Mouse (Mus musculus): Measurements from ENCODE around the gene Fgfr2. TPM values are rescaled to one million over a fixed set of nuclear protein-coding genes. Genes with fewer than 3 reads are reported as not detected.

The Fgfr2 gene
- polyA plus RNA-seq, 1 experiment from 2014 or later, result 92.5 TPM

DNA sequence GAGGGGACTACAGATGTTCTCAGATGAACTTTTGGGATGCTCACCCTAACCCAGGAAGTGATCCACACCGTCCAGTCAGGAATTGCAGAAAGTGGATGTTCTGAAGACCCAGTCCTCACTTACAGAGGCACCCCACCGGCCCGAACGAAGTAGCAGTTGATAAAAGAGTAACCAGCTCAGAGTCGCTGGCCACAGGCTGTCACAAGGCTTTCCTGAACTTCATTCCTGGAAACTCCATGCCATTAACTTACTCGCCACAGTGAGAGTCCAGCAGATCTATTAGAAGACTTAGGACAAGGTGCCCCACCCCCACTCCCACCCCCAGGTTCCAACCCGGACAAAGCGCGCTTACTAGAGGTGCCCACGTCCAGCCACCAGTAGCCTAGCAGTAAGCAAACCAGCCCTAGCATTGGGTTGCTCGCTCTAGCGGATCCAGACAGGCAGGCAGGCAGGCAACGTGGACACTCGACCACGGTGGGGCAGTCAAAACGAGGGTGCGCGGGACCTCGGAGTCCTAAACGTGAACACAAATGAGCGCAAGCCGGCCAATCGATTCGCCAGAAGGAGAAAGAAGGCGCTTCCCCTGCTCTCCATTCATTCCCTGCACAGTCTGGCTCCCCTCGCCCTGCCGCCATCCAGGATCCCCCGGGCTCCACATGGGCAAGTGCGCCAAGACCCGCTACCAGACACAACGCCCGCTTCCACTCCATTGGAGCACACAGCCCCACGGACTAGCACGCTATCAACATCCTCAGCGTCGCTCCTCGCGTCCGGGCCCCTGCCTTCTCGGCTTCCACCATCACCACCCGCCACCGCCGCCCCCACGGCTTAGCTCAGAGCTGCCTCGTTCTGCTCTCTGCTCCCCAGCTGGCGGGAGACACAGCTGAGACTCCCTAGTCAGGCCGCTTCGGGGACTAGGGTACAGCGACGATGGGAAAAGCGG, 807.7 kb downstream of the Fgfr2 start:
- H3K4me3 ChIP-seq, result peak overlapping the region; percentile 90
- peak overlapping the region; percentile 97 for H3K27ac ChIP-seq
- H3K9me3 ChIP-seq, result no peaks in the 10 kb centered on the region
- peaks cover 29% of the 10 kb centered on the region for H3K27me3 ChIP-seq (ENCODE audit: insufficient read depth, poor library complexity, severe bottlenecking)
- H3K4me1 ChIP-seq (replicated peaks), result peaks cover 70% of the 10 kb centered on the region
- under 1% methylated on average over 51 of the region's 51 CpGs for WGBS
- DNase-seq (ENCODE audit: low spot score), result peak; percentile 90
- H3K36me3 ChIP-seq, result no peaks in the 10 kb centered on the region

DNA sequence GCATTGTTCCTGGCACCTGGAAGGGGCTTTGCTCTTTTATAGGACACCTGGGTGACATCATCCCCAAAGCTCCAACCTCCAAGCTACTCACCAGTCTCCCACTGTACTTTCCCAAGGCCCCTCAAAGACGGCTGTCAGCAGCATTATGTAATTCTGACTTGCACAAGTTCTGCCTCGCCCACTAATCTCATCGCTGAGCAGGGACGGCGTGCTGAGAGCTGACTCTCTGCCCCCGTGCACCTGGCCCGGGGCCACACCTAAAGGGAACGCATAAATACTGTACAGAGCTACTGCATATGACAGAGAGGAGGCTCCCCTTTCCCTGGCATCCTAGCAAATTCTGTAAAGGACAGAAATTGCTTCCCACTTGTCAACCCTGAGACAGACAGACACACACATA, 810.8 kb downstream of the Fgfr2 start:
- peaks cover 12% of the 10 kb centered on the region for H3K27me3 ChIP-seq (ENCODE audit: insufficient read depth, poor library complexity, severe bottlenecking)
- no peak for DNase-seq (ENCODE audit: low spot score)
- H3K4me3 ChIP-seq, result no peak overlapping the region
- no peaks in the 10 kb centered on the region for H3K9me3 ChIP-seq
- peaks cover 66% of the 10 kb centered on the region for H3K4me1 ChIP-seq (replicated peaks)
- WGBS, result 90% methylated on average over 8 of the region's 8 CpGs
- no peak overlapping the region for H3K27ac ChIP-seq
- no peaks in the 10 kb centered on the region for H3K36me3 ChIP-seq

DNA sequence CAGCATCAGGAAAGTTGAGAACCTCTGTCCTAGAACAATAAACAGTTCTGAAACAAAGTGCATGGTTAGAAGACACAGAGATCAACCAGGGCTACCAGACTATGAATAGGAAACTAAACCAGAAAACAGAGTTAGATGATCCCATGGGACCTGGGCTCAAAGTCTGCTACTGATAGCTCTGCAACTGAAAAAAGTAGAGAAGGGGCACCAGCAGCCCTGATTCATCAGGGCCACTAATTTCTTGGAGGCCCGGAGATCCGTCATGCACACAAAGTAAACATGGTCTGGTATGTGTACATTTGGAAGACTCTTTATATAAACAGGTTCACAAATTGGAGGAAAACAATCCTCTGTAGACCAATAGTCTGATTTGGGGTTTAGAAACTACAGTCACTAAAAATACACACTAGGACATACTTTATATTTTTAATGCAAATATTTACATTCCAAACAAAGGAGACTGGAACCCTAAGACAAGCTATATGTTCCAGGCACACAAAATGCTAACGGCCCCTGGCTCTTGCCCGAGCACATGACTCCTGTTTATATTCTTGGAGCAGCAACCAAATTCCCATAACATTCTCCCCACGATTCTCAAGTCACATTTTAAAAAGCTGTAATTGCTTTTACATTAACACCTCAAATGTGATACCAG, 814.5 kb downstream of the Fgfr2 start:
- no peaks in the 10 kb centered on the region for H3K36me3 ChIP-seq
- H3K4me1 ChIP-seq (replicated peaks), result peaks cover 55% of the 10 kb centered on the region
- no peak overlapping the region for H3K4me3 ChIP-seq
- no peaks in the 10 kb centered on the region for H3K9me3 ChIP-seq
- WGBS, result 79% methylated on average over 5 of the region's 5 CpGs
- no peak for DNase-seq (ENCODE audit: low spot score)
- H3K27ac ChIP-seq, result no peak overlapping the region
- peaks cover 2% of the 10 kb centered on the region; the same call in 1 of the 2 replicates for H3K27me3 ChIP-seq (ENCODE audit: insufficient read depth, poor library complexity, severe bottlenecking)

DNA sequence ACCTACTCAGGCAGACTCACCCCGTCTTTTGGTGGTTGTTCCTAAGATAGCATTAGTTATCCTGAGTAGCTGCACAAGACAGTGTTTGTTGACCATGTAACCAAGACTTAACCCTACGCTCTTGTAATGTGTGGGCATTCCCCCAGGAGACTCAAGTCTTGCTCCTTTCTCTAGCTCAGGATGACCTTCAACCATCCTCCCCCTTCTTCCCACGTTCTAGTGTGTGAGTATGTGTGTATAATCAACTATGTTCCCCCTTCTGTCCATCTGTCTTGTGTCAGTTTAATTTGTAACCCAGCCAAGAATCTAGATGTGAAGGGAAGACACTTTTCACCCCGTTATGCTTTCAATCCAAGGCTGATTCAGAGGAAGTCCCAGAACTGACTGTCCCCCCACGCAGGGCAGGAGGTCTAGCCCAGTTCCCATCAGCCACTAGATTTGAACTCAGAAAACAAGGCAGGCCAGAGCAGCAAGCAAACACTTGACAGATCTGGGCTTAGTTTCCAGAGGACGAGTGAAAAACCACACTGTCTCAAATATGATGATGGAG, 815.4 kb downstream of the Fgfr2 start:
- Histone ChIP-seq H3K27me3 (ENCODE audit: insufficient read depth, poor library complexity, severe bottlenecking) (no peaks in the 10 kb centered on the region), H3K4me1 (replicated peaks) (peaks cover 54% of the 10 kb centered on the region), H3K27ac (no peak overlapping the region), H3K4me3 (no peak overlapping the region), H3K36me3 (no peaks in the 10 kb centered on the region), H3K9me3 (no peaks in the 10 kb centered on the region)
- 87% methylated on average over 6 of the region's 6 CpGs for WGBS
- no peak for DNase-seq (ENCODE audit: low spot score)

DNA sequence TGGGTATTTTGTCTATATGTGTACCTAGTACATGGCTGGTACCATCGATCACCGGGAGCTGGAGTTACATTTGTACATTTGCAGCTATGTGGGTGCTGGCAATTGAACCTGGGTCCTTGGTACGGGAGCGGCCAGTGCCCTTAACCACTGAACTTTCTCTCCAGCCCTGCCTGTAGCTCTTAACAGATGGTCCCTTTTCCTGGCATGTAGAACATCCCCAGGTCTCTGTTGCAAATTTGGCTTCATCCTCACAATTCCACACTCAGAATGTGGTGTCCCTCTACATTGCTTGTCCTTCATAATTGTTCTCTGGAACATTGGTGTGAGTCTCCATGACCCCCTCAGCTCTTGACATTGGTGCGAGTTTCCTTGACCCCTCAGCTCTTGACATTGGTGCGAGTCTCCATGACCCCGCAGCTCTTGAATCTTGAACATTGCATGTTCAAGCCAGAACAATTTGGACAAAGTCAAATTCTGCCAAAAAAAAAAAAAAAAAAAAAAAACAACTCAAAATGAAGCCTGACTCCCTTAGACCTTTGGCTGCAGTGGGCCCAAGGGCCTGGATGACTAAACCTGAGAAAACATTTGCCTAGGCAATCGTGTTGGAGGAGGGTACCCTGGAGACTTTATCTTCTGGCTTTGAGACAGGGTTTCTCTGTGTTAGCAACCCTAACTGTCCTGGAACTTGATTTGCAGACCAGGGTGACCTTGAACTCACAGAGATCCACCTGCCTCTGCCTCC, 816.3 kb downstream of the Fgfr2 start:
- H3K4me1 ChIP-seq (replicated peaks), result peaks cover 58% of the 10 kb centered on the region
- DNase-seq (ENCODE audit: low spot score), result no peak
- H3K9me3 ChIP-seq, result no peaks in the 10 kb centered on the region
- H3K27me3 ChIP-seq (ENCODE audit: insufficient read depth, poor library complexity, severe bottlenecking), result no peaks in the 10 kb centered on the region
- no peaks in the 10 kb centered on the region for H3K36me3 ChIP-seq
- WGBS, result 94% methylated on average over 8 of the region's 8 CpGs
- H3K4me3 ChIP-seq, result no peak overlapping the region
- no peak overlapping the region for H3K27ac ChIP-seq

DNA sequence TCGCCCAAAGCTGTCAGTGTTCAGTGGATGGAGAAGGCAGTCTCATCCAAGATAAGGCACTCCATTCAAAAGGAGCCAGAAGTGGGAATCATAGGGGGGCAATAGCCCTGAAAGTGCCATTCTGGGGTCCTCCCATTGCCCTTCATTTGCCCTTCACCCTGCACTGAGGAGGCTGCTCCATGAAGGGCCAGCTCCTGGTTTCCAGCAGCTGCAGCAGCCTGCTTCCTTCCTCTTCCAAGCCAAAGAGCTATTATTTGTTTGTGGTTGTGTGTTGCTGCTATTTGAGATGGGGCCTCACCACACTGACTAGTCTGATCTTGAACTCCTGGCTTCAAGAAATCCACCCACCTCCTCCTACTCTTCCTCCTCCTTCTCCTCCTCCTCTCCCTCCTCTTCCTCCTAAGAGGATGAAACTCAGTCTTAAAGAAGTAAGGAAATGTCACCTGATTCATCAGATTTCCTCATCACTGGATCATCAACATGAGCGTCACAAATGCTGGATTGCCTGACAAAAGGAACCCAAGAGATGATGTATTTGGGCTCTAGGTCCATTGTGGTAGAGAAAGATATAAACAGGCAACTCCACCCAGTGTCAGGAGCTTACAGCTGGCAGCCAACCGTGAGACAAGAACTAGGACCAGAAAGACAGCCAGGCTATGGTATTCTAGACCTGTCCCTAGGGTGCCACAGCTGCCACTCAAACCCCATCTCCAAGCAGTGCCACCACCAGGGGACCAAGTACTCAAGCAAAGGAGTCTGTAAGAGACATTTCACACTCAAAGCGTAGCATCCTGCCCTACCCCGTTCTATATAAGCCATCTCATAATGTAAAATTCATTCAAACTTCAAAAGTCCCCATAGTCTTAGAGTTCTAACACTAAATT, 817.4 kb downstream of the Fgfr2 start:
- no peaks in the 10 kb centered on the region for H3K9me3 ChIP-seq
- no peak overlapping the region for H3K4me3 ChIP-seq
- peak overlapping the region; percentile 53; the same call in 1 of the 2 replicates for H3K27ac ChIP-seq
- no peaks in the 10 kb centered on the region; the same call in 1 of the 2 replicates for H3K36me3 ChIP-seq
- no peak for DNase-seq (ENCODE audit: low spot score)
- no peaks in the 10 kb centered on the region for H3K27me3 ChIP-seq (ENCODE audit: insufficient read depth, poor library complexity, severe bottlenecking)
- H3K4me1 ChIP-seq (replicated peaks), result peaks cover 57% of the 10 kb centered on the region
- WGBS, result 84% methylated on average over 5 of the region's 5 CpGs

DNA sequence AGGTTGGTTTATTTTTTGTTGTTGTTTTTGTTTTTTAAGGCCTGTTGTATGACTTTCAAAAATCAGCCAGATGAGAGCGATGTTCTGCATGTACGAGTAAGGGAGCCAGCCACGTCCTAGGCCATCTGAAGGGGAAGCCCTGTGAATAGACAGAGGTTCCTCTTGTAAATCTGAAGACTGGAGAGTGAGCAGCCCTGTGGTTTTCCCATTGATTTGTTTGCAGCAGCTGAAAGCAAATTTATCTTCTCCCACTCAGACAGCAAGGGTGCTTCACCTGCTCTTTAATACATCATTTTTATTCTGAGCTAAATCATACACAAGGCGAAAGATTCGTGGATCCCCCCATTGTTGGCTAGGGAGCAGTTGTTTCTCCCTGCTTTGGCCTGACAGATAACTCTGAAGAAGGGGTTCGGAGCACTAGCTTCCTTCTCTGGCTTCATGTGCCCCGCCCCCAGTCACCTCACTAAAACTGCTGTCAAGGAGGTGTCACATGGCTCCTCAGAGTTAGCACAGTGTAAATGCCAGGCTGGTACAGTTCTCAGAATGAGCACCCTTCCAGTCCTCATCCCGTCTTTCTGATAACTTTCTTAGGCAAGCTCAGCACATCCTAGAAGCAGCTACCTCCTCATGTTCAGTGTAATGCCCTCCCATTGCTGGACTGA, 818.6 kb downstream of the Fgfr2 start:
- Histone ChIP-seq H3K27ac (peak overlapping the region; percentile 35; the same call in 1 of the 2 replicates), H3K4me3 (no peak overlapping the region), H3K9me3 (no peaks in the 10 kb centered on the region), H3K4me1 (replicated peaks) (peaks cover 59% of the 10 kb centered on the region), H3K36me3 (peaks cover 6% of the 10 kb centered on the region; the same call in 1 of the 2 replicates), H3K27me3 (ENCODE audit: insufficient read depth, poor library complexity, severe bottlenecking) (no peaks in the 10 kb centered on the region)
- WGBS, result 79% methylated on average over 8 of the region's 8 CpGs
- DNase-seq (ENCODE audit: low spot score), result no peak

DNA sequence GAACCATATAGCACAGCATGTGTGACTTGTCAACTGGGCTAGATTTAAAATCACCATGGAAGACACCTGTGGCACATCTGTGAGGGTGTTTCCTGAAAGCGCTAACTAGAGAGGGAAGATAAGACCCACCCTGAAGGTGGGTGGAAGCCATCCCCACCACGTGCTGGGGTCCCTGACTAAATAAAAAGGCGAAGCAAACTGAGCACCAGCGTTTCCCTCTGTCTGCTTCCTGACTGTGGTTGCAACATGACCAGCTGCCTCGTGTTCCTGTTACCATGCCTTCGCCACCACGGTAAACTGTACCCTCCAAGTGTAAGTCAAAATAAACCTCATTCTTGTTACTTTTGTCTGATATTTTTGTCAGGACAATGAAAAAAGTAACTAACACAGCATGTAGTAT, 819.2 kb downstream of the Fgfr2 start:
- 80% methylated on average over 7 of the region's 7 CpGs for WGBS
- no peaks in the 10 kb centered on the region for H3K27me3 ChIP-seq (ENCODE audit: insufficient read depth, poor library complexity, severe bottlenecking)

DNA sequence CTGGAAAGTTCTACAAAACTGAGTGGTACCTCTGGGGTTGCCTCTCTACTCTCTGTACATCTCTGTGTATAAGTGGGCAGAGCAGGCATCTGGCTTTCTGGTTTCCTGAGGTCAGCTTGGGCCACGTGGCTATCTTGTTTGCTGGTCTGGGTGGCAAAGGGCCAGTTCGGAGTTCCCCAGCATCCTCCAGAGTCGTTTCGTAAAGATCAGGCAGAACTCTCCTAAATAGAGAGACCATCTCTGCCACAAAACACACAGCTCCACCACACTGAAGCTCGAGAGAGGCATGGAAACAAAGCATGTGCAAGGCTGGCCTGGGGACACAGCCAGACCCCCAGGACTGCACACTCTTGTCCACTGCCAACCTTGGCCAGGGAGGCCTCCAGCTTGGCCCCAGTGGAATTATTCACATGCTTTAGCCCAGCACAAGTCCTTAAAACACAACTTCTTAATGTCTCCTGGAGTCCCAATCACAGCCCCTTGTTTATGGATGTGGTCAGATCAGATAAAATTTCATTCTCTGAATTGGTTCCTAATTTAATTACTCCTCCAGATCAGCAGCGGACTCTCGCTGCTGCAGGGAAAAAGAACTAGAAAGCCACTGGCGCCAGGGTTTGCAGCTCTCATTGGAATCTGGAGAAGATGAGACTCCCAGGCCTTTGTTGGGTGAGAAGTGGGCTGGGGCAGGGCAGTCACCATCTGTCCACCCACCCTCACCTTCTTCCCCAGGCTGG, 820.5 kb downstream of the Fgfr2 start:
- Histone ChIP-seq H3K27me3 (ENCODE audit: insufficient read depth, poor library complexity, severe bottlenecking) (no peaks in the 10 kb centered on the region), H3K4me3 (no peak overlapping the region), H3K27ac (peak overlapping the region; percentile 62), H3K36me3 (peaks cover 6% of the 10 kb centered on the region; the same call in 1 of the 2 replicates), H3K4me1 (replicated peaks) (peaks cover 53% of the 10 kb centered on the region), H3K9me3 (no peaks in the 10 kb centered on the region)
- 79% methylated on average over 8 of the region's 8 CpGs for WGBS
- DNase-seq (ENCODE audit: low spot score), result no peak

More for the DNA sequence above, 819.2 kb downstream of the Fgfr2 start:
- H3K4me1 ChIP-seq (replicated peaks), result peaks cover 54% of the 10 kb centered on the region
- H3K27ac ChIP-seq, result no peak overlapping the region
- peaks cover 6% of the 10 kb centered on the region; the same call in 1 of the 2 replicates for H3K36me3 ChIP-seq
- H3K9me3 ChIP-seq, result no peaks in the 10 kb centered on the region
- H3K4me3 ChIP-seq, result no peak overlapping the region
- no peak for DNase-seq (ENCODE audit: low spot score)

DNA sequence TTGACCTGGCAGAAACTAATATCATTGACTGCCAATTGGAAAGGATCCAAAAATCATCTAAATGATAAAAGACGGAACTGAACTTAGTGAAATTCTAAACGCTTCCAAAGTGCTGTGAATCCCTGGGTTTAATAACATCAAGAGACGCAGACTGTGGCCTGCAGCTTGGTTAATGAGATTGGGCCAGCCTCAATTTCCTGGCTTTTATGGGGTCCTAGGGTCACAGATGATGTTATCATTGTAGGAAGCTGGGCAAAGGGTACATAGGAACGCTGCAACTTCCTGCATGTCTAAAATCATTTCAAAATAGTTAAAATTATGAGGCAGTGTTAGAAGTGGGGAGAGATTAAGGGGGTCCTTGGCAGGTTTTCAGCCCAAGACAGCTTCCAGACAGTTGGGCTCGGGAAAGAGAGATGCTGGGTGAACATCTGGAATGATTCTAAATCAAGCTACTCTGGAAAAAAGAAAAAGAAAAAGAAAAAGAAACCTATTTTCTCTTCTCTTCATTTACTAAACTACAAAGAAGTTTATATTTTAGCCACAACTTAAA, 823.4 kb downstream of the Fgfr2 start:
- H3K4me1 ChIP-seq (replicated peaks), result peaks cover 46% of the 10 kb centered on the region
- DNase-seq (ENCODE audit: low spot score), result no peak
- WGBS, result 78% methylated on average over 5 of the region's 5 CpGs
- H3K9me3 ChIP-seq, result no peaks in the 10 kb centered on the region
- no peak overlapping the region for H3K27ac ChIP-seq
- peaks cover 6% of the 10 kb centered on the region; the same call in 1 of the 2 replicates for H3K36me3 ChIP-seq
- no peaks in the 10 kb centered on the region for H3K27me3 ChIP-seq (ENCODE audit: insufficient read depth, poor library complexity, severe bottlenecking)
- no peak overlapping the region for H3K4me3 ChIP-seq

All from hindbrain, embryonic 10.5 days (tissue).